Mouse (Mus musculus): ENCODE results near the gene Pigg. TPM values are rescaled to one million over a fixed set of nuclear protein-coding genes. Genes with fewer than 3 reads are reported as not detected.

The Pigg gene
- total RNA-seq, 2 experiments from 2014 or later, result 4.8 to 6.6 TPM

GRCm38 (mm10) chr5:108349511-108350148 lies 37.2 kb downstream of the Pigg start:
- ATAC-seq (replicated peaks; ENCODE audit: poor library complexity), result no peak

GRCm38 (mm10) chr5:108354056-108354455 lies 41.6 kb downstream of the Pigg start:
- peak; percentile 70 for ATAC-seq (replicated peaks; ENCODE audit: poor library complexity)

DNA sequence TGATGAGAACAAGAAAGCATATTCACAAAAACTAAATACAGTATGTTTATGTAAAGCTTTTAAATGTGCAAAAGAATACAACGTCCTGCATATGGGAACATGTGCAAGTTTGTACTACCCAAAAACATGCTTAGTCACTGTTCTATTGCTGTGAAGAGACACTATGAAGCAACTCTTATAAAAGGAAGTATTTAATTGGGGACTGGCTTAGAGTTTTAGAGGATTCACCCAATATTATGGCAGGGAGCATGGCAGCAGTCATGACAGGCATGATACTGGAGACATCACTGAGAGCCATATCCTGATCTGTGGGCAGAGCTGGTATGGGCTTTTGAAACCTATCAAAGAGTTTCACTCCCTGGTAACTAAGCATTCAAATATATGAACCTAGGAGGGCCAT lies 45.5 kb downstream of the Pigg start:
- peak; percentile 53 for ATAC-seq (replicated peaks; ENCODE audit: poor library complexity)

- no peak for ATAC-seq (replicated peaks; ENCODE audit: poor library complexity)
Observed at GRCm38 (mm10) chr5:108359491-108359890, 47.1 kb downstream of the Pigg start.

GRCm38 (mm10) chr5:108360211-108360610 lies 47.8 kb downstream of the Pigg start:
- ATAC-seq (replicated peaks; ENCODE audit: poor library complexity), result 0 out of 2 replicates have a peak, but pooled peaks have one; percentile 19

DNA sequence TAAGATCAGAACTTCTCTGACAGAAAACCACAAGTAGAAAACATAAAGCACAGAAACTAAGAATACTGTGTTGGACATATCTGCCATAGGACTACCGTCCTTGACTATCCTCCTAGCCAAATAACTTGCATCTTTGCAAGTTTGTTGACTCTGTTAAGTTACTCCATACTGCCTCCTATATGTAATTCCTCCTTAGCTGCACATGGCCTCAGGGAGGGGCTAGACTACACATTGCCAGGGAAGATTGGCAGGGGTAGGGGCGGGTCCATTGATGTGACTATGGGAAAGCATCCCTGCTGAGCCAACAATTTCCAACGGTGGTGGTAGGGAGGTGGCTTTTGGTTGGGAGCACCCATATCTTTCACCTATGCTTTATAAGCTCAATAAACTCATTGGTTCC lies 49.9 kb downstream of the Pigg start:
- ATAC-seq (replicated peaks; ENCODE audit: poor library complexity), result peak; percentile 69

DNA sequence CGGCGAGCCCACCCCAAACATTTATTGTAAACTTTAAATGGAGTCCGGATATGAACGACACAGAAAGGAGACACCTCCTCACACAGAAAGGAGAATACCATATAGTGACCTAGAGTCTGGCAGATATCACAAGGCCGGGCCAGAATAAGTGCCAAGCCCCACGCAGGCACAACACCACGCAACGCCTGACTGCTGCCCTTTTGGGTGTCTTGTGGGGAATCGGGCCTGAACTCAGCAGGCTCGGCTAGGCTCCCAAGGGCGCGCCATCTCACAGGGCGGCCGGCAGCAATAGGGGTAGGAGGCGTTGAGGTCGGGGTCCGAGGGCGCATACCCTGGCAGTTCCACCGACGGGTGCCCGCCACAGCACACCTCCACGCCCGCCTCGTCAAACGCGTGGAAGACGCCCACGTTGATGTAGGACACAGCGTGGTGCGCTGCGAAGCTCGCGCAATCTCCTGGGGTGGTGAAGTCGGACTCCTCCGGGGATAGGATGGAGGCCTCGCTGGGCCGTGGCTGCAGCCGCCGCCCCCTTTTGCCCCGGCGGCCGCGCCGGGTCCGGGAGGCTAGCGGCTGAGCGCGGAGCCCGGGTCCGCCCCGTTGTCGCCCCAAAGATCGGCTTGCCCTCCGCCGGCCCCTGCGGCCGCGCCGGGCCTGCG lies 54.0 kb downstream of the Pigg start:
- ATAC-seq (replicated peaks; ENCODE audit: poor library complexity), result no peak

- ATAC-seq (replicated peaks; ENCODE audit: poor library complexity), result 0 out of 2 replicates have a peak, but pooled peaks have one; percentile 16
Observed at GRCm38 (mm10) chr5:108366984-108367841, 54.8 kb downstream of the Pigg start.

DNA sequence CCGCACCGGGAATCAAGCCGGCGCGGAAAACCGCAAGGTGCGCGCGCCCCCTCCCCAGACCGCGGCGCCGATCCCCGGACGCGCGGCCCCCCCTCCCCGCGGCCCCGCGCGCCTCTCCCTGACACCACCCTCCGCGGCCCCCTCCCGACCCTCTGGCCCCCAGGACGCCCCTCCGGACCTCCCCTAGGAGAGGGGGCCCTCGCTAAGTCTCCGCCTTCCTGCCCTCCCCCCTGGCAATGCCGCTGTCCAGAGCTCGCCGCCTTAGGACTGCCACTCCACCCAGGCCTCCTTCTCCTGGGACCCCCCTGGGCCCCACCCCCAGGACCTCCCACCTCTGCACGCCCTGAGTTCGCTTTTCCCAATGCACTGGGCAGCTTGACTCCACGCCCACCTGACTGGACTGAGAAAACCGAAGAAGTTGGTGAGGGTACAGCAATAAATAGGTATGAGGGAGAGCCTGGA lies 55.5 kb downstream of the Pigg start, which contains the start of gene Gm42517:
Gm42517 (minus strand) TSS at position 52 of the 462 bp plus-strand sequence.
- no peak for ATAC-seq (replicated peaks; ENCODE audit: poor library complexity)

- no peak for ATAC-seq (replicated peaks; ENCODE audit: poor library complexity)
Observed at GRCm38 (mm10) chr5:108368446-108368845, 56.0 kb downstream of the Pigg start.

GRCm38 (mm10) chr5:108368851-108369621 lies 56.6 kb downstream of the Pigg start:
- peak; percentile 43 for ATAC-seq (replicated peaks; ENCODE audit: poor library complexity)

DNA sequence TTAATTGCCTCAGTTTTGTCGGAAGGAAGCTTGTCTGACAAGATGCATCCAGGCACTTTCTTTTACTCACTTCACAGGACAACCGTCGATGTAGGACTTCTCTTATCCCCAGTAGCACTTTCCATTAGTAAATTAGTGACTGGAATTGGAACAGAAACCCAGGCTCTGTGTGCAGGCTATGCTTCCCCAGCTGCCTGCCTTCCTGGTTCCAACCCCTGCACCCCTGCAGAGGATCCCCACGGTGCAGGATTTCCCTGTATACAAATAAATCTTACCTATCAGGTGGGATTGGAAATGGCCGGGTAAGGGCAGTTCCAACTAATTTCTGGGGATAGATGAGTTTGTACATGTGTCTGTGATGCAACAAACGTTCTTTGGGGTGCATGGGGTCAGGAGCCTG lies 57.6 kb downstream of the Pigg start:
- no peak for ATAC-seq (replicated peaks; ENCODE audit: poor library complexity)

DNA sequence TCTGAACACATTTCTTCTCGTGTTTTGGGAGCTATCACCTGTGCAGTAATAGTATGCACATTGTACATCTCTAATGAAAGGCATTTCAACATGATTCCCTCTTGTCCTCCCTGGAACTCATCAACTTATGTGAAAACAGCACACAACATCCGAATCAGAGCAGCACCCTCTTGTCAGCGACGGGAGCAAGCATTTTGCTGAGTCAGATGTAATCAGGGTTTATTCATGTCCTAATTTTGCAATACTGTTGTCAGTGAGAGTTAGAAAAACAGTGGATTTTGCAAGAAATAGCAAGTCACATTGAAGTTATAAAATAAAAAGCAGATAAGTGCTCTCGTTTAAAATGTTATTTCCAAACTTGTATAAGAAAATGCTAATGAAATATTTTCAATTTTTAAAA lies 61.7 kb downstream of the Pigg start:
- no peak for ATAC-seq (replicated peaks; ENCODE audit: poor library complexity)

GRCm38 (mm10) chr5:108376059-108376458 lies 63.6 kb downstream of the Pigg start:
- ATAC-seq (replicated peaks; ENCODE audit: poor library complexity), result peak; percentile 75

DNA sequence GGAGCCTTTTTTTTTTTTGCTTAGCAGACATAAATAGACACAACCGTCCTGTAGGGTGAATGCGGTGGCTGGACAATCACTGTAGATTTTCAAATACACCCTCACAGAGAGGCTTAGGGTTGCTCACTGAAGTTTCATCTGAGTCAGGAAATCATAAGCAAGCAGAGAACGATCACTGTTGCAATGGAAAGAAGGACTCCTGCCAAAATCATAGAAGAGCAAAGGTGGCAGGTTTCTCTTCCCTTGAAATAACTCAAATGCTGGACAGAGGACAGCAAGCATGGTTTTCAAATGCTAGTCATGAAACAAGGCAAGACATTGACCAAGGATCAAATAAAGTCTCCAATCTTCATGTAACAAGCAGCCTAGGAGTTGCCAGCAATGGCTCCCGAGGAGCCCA lies 65.9 kb downstream of the Pigg start:
- no peak for ATAC-seq (replicated peaks; ENCODE audit: poor library complexity)

DNA sequence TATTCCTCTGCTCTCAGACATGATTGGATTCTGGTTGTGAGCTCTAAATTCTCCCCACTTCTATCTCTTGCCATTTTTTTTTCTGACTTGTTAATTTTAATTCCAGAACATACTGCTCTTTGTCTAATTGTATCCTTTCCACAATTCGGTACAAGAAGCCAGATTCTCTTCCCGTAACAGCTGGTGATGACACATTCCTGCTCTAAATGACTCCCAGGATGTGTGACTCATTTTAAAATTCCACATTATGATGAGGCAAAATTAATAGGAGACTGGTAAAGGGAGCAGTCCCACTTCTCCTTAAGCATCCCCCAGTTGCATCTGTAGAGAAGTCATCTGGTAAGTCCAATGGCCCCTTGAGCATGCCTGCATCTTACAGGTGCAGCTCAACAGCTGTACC lies 73.2 kb downstream of the Pigg start:
- no peak for ATAC-seq (replicated peaks; ENCODE audit: poor library complexity)

DNA sequence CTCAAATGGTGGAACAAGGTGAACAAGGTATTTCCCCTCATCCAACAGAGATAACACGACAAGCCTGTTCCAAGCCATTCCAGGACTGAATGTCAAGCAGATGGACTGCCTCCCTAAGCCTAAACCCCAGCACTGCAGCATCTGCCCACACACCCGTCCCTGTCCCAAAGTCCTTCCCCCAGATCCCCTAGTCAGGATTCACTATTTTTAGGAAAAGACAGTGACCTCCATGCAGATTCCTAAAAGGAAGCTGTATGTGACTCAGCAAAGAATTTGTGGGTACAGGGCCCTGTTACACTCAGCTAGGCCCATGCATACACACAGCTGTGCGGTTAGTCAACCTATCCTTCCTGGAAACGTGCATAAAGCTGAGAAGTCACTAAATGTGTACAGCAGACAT lies 74.0 kb downstream of the Pigg start:
- ATAC-seq (replicated peaks; ENCODE audit: poor library complexity), result no peak

DNA sequence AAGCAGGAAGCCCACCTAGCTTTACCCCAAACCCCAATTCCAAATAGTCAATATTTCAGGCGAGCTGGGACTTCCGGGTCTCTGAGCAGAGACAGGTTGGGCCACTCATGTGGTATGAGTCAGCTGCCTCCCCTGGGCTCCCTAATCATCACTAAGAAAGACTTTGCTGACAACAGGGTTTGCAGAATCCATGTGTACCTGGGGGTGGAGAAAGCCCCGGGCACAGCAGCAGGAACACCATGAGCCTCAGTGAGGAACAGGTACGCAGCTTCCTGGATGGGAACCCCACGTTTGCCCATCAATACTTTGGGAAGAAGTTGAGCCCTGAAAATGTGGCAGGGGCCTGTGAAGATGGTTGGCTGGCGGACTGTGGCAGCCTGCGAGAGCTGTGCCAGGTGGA lies 75.8 kb downstream of the Pigg start, which contains the start of gene Pde6b:
Pde6b (plus strand) TSS at position 191 of the 400 bp plus-strand sequence.
- ATAC-seq (replicated peaks; ENCODE audit: poor library complexity), result no peak

DNA sequence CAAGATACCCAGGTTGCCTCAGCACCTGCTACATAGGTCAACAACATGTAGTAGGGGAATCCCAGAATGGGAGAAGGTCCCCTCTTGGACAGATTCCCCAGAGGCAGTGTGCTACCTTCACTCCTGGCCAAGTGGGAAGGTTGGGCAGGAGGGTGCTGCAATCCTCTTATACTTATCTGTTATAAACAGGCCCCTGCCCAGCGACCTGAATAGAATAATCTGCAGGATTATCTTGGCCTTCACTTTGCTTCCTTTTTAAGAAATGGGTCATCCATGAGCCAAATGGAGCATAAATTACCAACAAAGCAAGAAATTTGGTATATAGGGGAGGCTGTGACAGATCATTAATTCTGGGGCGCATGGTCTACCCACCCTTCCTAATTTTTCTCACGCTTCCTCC lies 77.3 kb downstream of the Pigg start:
- no peak for ATAC-seq (replicated peaks; ENCODE audit: poor library complexity)
